Mouse (Mus musculus) cortical plate, adult 2 months (tissue): ENCODE measurements around the gene Nf2. TPM values are rescaled to one million over a fixed set of nuclear protein-coding genes. Genes with fewer than 3 reads are reported as not detected.

ENCODE experiments used
- H3K27ac ChIP-seq: fragments of 200-500 bp; 2 replicates; pipeline ENCODE4 v1.5.1; 2012; ENCODE audit warnings: low read length, control low read depth, inconsistent platforms; ENCODE audit not compliant: insufficient read depth
- H3K4me1 ChIP-seq: fragments of 200-500 bp; 2 replicates; pipeline ENCODE4 v1.6.1; 2011; ENCODE audit warnings: low read length; ENCODE audit not compliant: control insufficient read depth, insufficient read depth
- H3K4me3 ChIP-seq: fragments of 200-500 bp; 2 replicates; pipeline ENCODE4 v1.5.1; 2011; ENCODE audit warnings: mild to moderate bottlenecking, low read length, control low read depth; ENCODE audit not compliant: insufficient read depth
- CTCF ChIP-seq: fragments of 200-500 bp; IDR thresholded peaks from 2 replicates; pipeline ENCODE4 v1.5.1; 2011; ENCODE audit warnings: mild to moderate bottlenecking, control low read depth, low read length; ENCODE audit not compliant: insufficient read depth; ENCODE audit errors: extremely low read depth
- POLR2A ChIP-seq: fragments of 200-500 bp; IDR thresholded peaks from 2 replicates; pipeline ENCODE4 v1.6.1; 2011; ENCODE audit warnings: mild to moderate bottlenecking, low read length, control low read depth; ENCODE audit not compliant: insufficient read depth; ENCODE audit errors: extremely low read depth
- polyA plus RNA-seq: library from polyadenylated mRNA; depleted of rRNA; stranded (reverse); fragments of >200 nt; gene quantifications from 2 replicates; pipeline ENCODE4 v1.2.3, GENCODE M21; 2012

The Nf2 gene
- polyA plus RNA-seq, 1 experiment: 60.5 TPM

DNA sequence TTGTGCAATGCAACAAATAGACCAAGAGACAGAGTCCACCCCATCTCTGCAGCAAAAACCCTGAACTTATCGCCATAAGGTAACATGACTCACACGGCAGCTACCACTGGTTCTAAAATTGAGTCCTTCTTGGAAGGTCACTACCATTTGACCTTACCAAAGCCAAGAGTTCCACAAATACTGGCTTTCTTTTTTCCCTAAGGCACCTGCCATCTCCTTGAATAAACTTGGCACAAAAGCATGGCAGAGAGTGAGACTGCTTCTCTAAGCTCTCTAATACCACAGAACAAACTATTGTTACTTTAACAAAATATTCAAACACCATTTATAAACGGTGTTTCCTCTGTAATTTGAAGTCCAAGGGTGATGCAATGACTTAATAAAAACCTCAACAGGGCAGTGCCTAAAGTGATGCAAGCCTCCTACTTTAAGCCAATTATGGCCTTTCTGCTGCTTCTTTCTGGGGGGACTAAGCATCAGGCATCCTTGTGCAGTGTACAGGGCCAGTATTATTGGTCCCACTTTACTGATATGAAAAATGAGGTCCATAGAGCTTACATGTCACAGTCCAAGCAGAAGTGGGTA lies 8.3 kb downstream of the Nf2 start:
- H3K4me1 ChIP-seq: no peaks in the 10 kb centered on the region
- H3K4me3 ChIP-seq: no peak overlapping the region
- no peak for TF ChIP-seq CTCF
- TF ChIP-seq POLR2A: no peak
- H3K27ac ChIP-seq: no peak overlapping the region

DNA sequence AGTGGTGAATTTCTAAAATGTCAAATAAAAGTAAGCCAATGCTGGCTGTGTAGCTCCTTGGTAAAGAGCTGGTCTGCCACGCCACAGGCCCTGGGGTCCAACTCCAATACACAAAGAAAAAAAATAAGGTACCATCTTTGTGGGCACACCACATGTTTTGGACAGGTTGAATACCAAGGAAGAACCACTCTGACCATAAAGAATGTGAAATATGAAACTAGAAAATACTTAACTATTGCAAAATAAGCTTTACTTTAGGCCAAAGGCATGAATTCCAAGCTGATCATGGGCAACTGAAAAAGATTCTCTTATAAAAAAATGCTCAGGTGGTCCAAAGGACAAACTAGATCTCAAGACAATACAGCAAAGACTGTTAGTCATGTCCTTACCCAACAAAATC lies 11.1 kb downstream of the Nf2 start:
- H3K4me3 ChIP-seq: no peak overlapping the region
- no peaks in the 10 kb centered on the region; the same call in 1 of the 2 replicates for H3K4me1 ChIP-seq
- TF ChIP-seq CTCF: no peak
- no peak for TF ChIP-seq POLR2A
- no peak overlapping the region for H3K27ac ChIP-seq

DNA sequence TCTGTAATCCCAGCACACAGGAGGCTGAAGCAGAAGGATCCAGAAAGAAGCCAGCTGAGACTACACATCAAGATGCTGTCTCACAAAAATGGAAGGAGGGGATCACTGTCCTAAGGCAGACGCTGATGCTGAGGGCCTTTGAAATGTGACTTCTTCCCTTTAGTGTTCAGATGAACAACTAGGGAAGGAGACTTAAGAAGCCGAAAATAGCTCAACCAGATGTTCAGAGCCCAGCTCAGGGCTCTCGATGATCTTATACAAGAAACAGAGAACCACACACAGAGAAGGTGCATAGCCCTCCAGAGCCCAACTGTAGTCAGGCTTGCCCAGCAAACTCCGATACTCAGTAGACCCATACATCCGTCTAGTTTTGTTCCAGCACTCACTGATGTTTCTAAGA lies 12.0 kb downstream of the Nf2 start:
- H3K27ac ChIP-seq: no peak overlapping the region
- TF ChIP-seq POLR2A: no peak
- no peak for TF ChIP-seq CTCF

DNA sequence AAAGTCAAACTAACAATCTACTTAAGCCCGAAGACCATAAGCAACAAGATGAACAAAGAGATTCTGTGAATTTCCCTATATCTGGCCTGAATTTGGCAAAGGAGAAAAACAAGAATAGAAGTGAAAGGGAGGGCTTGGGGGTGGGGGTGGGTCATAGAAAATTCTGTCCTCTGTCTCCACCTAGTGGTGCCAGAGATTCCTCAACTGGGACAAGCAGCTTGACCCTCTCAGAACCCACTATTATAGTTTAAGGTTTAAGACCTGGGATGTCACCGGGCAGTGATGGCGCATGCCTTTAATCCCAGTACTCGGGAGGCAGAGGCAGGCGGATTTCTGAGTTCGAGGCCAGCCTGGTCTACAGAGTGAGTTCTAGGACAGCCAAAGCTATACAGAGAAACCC lies 12.6 kb downstream of the Nf2 start:
- peak; percentile 63 for TF ChIP-seq CTCF
- TF ChIP-seq POLR2A: no peak
- no peak overlapping the region for H3K4me3 ChIP-seq
- no peak overlapping the region for H3K27ac ChIP-seq
- H3K4me1 ChIP-seq: no peaks in the 10 kb centered on the region; the same call in 1 of the 2 replicates

More for the DNA sequence above, 12.0 kb downstream of the Nf2 start:
- no peak overlapping the region for H3K4me3 ChIP-seq
- H3K4me1 ChIP-seq: no peaks in the 10 kb centered on the region; the same call in 1 of the 2 replicates

DNA sequence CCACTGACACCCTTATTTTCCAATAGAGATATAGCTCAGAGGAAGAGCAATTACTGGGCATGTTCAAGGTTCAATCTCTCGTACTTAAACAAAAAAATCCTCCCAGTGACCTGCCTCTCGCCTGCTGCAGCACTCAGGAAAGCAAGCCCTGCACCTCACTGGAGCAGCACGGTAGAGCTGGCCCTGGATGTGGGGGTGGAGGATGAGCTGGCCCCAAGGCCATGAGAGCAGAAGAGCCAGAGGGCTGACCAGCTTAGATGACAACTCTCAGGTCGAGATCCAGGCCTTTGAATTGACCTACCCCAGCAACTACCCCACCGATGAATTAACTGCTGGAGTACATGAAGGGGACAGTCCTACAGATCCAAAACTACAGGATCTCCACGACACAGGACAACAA lies 13.9 kb downstream of the Nf2 start:
- TF ChIP-seq CTCF (no peak), POLR2A (no peak)
- Histone ChIP-seq H3K4me3 (no peak overlapping the region), H3K4me1 (no peaks in the 10 kb centered on the region; the same call in 1 of the 2 replicates), H3K27ac (no peak overlapping the region)

DNA sequence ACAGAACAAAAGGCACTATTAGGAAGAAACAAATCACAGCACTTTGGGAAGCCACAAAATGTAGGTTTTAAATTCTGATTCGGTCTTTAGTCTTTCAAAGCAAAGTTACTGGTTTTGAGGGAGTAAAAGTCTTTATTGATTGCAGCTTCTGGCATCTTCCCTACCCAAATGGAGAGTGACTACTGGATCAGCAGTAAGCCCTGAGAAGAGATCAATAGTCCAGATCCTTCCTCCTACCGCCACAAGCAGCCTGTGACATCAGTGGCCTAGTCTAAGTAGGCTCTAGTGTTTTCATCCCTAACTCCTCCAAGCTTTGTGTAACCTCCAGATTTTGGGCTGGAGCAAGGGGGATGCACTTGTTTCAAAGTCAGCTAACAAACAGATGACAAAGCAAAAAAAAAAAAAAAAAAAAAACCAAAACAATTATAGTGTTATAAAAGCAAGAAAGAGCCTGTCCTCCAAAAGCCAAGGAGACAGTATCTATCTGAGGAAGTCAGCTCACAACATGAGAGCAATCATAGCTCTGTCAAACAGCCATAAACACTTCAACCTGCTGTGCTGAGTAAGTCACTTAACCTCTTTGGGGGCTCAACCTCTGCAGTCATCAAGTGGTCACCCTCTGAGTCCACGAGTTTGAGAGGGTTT lies 15.9 kb downstream of the Nf2 start:
- TF ChIP-seq CTCF (no peak), POLR2A (no peak)
- Histone ChIP-seq H3K4me3 (no peak overlapping the region), H3K27ac (no peak overlapping the region), H3K4me1 (no peaks in the 10 kb centered on the region; the same call in 1 of the 2 replicates)

DNA sequence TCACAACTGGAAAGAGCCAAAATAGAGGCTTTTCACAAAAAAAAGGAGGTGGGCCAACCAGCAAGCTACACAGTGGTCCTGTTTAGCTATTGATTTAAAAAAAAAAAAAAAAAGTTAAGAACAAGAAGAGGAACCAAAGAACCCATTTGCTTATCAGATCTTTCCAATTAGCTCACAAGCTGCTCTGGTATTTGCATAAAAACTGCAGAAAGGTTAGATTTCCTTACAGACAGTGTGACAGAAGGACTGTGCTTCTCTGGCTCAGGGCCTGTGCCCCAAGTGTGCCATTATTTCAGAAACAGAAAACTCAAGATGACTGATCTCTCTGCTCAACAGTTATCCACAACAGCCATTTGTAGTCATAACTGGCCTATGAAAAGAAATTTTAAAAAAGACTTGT lies 18.3 kb downstream of the Nf2 start:
- H3K27ac ChIP-seq: no peak overlapping the region
- no peak overlapping the region for H3K4me3 ChIP-seq
- peaks cover 2% of the 10 kb centered on the region; the same call in 1 of the 2 replicates for H3K4me1 ChIP-seq
- no peak for TF ChIP-seq CTCF
- no peak for TF ChIP-seq POLR2A

DNA sequence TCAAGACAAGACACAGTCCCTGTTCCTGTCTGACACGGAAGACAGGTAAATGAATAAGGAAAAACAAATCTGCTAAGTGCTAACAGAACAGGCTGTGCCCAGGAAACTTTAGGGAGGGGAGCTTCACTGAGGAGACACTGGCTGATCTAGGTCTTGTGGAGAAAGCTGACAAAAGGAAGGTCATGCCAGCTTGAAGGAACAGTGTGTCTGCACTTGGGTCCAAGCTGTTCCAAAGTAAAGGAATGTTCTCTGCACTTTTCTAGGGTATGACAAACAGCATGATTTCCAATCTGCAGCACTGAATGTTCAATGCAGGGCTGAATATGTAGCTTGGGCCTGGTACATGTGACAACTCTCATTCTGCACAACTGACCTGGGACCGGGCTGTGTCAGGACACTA lies 21.4 kb downstream of the Nf2 start:
- TF ChIP-seq CTCF: no peak
- TF ChIP-seq POLR2A: no peak
- H3K4me3 ChIP-seq: no peak overlapping the region
- H3K27ac ChIP-seq: no peak overlapping the region
- H3K4me1 ChIP-seq: peaks cover 2% of the 10 kb centered on the region; the same call in 1 of the 2 replicates

DNA sequence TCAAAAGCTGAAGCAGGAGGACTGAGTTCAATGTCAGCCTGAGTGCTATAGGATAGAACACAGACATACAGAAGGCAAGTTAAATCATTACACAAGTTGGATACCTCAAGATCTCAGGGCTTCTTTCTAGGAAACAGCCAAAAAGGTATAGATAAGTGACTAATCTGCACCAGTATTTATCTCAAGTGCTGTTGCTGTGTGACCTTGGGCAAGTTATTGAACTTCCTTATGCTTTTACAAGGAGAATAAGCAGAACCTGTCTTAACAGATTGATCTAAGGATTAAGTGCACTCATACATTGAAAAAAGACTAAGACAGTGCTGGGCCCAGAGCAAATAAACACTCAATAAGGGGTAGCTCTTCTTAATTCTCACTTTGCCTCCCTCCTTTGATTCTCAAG lies 22.0 kb downstream of the Nf2 start:
- TF ChIP-seq CTCF (no peak), POLR2A (no peak)
- Histone ChIP-seq H3K4me1 (peaks cover 2% of the 10 kb centered on the region; the same call in 1 of the 2 replicates), H3K4me3 (no peak overlapping the region), H3K27ac (no peak overlapping the region)

DNA sequence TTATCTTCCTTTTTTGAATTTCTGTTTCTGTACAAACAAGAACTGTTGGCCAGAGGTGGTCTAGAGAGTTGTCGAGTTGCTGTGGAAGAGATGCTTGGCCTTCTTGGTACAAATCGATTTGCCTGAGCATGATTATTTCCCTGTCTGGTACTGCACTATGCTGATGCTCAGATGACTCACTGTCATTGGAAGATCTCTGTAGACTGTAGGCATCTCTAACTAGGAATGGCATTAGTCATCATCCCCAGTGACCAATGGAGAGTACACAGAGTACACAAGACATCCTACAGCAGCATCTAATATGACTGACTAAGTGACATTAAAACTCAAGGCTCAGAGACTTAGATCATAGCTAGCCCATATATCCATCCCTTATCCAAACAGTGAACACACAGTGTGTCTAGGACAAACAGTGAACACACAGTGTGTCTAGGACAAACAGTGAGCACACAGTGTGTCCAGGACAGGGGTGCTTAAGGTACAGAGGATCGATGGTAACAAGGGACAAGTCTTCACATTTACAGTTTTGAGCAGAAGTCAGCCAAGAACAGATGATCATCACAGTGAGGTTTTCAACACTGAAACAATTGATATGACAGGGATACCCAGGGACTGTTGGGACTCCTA lies 23.1 kb downstream of the Nf2 start:
- Histone ChIP-seq H3K27ac (no peak overlapping the region), H3K4me1 (peaks cover 2% of the 10 kb centered on the region; the same call in 1 of the 2 replicates), H3K4me3 (no peak overlapping the region)
- no peak for TF ChIP-seq CTCF
- no peak for TF ChIP-seq POLR2A
